Mouse (Mus musculus) hindbrain, embryonic 11.5 days (tissue): ENCODE measurements around the gene Gm20388. TPM values are rescaled to one million over a fixed set of nuclear protein-coding genes. Genes with fewer than 3 reads are reported as not detected.
A peak's percentile ranks its signal among the peaks of the same experiment; 100 is the strongest.

Source experiments
- ATAC-seq: fragments of 200-750 bp; cut with Nextera tagmentation; 2 replicates; pipeline ENCODE4 v1.8.0; 2017; ENCODE audit warnings: mild to moderate bottlenecking, moderate TSS enrichment, moderate library complexity; ENCODE audit not compliant: low FRiP score
- DNase-seq: peaks from one replicate; pipeline ENCODE4 v3.0.0-alpha.2; 2015; ENCODE audit warnings: low spot score
- H3K27ac ChIP-seq: fragments of 300-500 bp; sonication (generic); 2 replicates; pipeline ENCODE4 v1.5.1; 2014; ENCODE audit warnings: mild to moderate bottlenecking, low read depth, low read length
- H3K27me3 ChIP-seq: fragments of 300-500 bp; sonication (generic); 2 replicates; pipeline ENCODE4 v1.6.1; 2014; ENCODE audit warnings: mild to moderate bottlenecking, low read length, moderate library complexity, mixed read lengths; ENCODE audit not compliant: control insufficient read depth, insufficient read depth
- H3K36me3 ChIP-seq: fragments of 300-500 bp; sonication (generic); 2 replicates; pipeline ENCODE4 v1.6.1; 2014; ENCODE audit warnings: mild to moderate bottlenecking, low read length, moderate library complexity, mixed read lengths; ENCODE audit not compliant: control insufficient read depth, insufficient read depth
- H3K4me1 ChIP-seq: fragments of 300-500 bp; sonication (generic); replicated peaks from 2 replicates; pipeline ENCODE4 v1.6.1; 2014; ENCODE audit warnings: low read length, mixed read lengths; ENCODE audit not compliant: control insufficient read depth, insufficient read depth
- H3K4me2 ChIP-seq: fragments of 300-500 bp; sonication (generic); replicated peaks from 2 replicates; pipeline ENCODE4 v1.6.1; 2014; ENCODE audit warnings: mild to moderate bottlenecking, low read depth, low read length
- H3K4me3 ChIP-seq: fragments of 300-500 bp; sonication (generic); 2 replicates; pipeline ENCODE4 v1.5.1; 2014; ENCODE audit warnings: low read depth, low read length
- H3K9ac ChIP-seq: fragments of 300-500 bp; sonication (generic); 2 replicates; pipeline ENCODE4 v1.6.1; 2014; ENCODE audit warnings: low read depth, low read length
- H3K9me3 ChIP-seq: fragments of 300-500 bp; sonication (generic); 2 replicates; pipeline ENCODE4 v1.6.1; 2016; ENCODE audit warnings: low read length; ENCODE audit not compliant: control insufficient read depth
- WGBS: fragments of 180-500 bp; shearing (Covaris S2); extraction: QIAGEN DNeasy Blood & Tissue Kit; methylation state at CpG from one replicate; pipeline ENCODE4 v1.1.7; 2014; 5-methylcytosine and 5-hydroxymethylcytosine counted together
- polyA plus RNA-seq: library from polyadenylated mRNA; unstranded; fragments of >200 nt; fragmentation: Nextera tagmentation; extraction: Ambion mirVana; gene quantifications from 2 replicates; pipeline ENCODE4 v1.2.1, GENCODE M21; 2014

The Gm20388 gene
- polyA plus RNA-seq, 1 experiment from 2014 or later = 11.8 TPM

- Histone ChIP-seq H3K9me3 (no peaks in the 10 kb centered on the region), H3K27me3 (no peaks in the 10 kb centered on the region), H3K27ac (no peak overlapping the region), H3K4me1 (peaks cover 9% of the 10 kb centered on the region; the same call in 1 of the 2 replicates), H3K36me3 (no peaks in the 10 kb centered on the region), H3K4me2 (no peak overlapping the region), H3K4me3 (no peak overlapping the region), H3K9ac (no peak overlapping the region)
- WGBS = 80% methylated on average over 3 of the region's 3 CpGs
- no peak for ATAC-seq
- DNase-seq = no peak
These were observed 2043.3 kb downstream of the Gm20388 start for GRCm38 (mm10) chr8:121953821-121954545.

GRCm38 (mm10) chr8:121954981-121955555, 2044.4 kb downstream of the Gm20388 start:
- Histone ChIP-seq H3K36me3 (no peaks in the 10 kb centered on the region), H3K27me3 (no peaks in the 10 kb centered on the region), H3K27ac (no peak overlapping the region), H3K4me3 (no peak overlapping the region), H3K9me3 (no peaks in the 10 kb centered on the region), H3K4me2 (no peak overlapping the region), H3K9ac (no peak overlapping the region), H3K4me1 (peaks cover 9% of the 10 kb centered on the region; the same call in 1 of the 2 replicates)
- ATAC-seq (no peak), DNase-seq (no peak)
- 84% methylated on average over 10 of the region's 10 CpGs for WGBS

- Histone ChIP-seq H3K4me2 (no peak overlapping the region), H3K36me3 (no peaks in the 10 kb centered on the region), H3K9ac (no peak overlapping the region), H3K27me3 (no peaks in the 10 kb centered on the region), H3K4me1 (peaks cover 9% of the 10 kb centered on the region; the same call in 1 of the 2 replicates), H3K9me3 (no peaks in the 10 kb centered on the region), H3K27ac (no peak overlapping the region), H3K4me3 (no peak overlapping the region)
- DNase-seq (no peak), ATAC-seq (no peak)
- WGBS = 78% methylated on average over 1 of the region's 1 CpGs
These were observed 2045.3 kb downstream of the Gm20388 start for GRCm38 (mm10) chr8:121955825-121956500.

- Histone ChIP-seq H3K9me3 (no peaks in the 10 kb centered on the region), H3K27me3 (no peaks in the 10 kb centered on the region), H3K4me3 (no peak overlapping the region), H3K27ac (no peak overlapping the region), H3K9ac (no peak overlapping the region), H3K4me1 (no peaks in the 10 kb centered on the region), H3K4me2 (no peak overlapping the region), H3K36me3 (no peaks in the 10 kb centered on the region)
- WGBS = 94% methylated on average over 1 of the region's 1 CpGs
- DNase-seq = no peak
- no peak for ATAC-seq
These were observed 2047.8 kb downstream of the Gm20388 start for GRCm38 (mm10) chr8:121958395-121958794.

- Histone ChIP-seq H3K9ac (no peak overlapping the region), H3K36me3 (no peaks in the 10 kb centered on the region), H3K9me3 (no peaks in the 10 kb centered on the region), H3K4me2 (no peak overlapping the region), H3K27me3 (no peaks in the 10 kb centered on the region), H3K27ac (no peak overlapping the region), H3K4me1 (peaks cover 10% of the 10 kb centered on the region), H3K4me3 (no peak overlapping the region)
- DNase-seq (no peak), ATAC-seq (no peak)
- 79% methylated on average over 3 of the region's 3 CpGs for WGBS
These were observed 2052.3 kb downstream of the Gm20388 start for GRCm38 (mm10) chr8:121962892-121963291.

- H3K27ac ChIP-seq = no peak overlapping the region
- H3K9me3 ChIP-seq = no peaks in the 10 kb centered on the region
- no peak overlapping the region for H3K4me3 ChIP-seq
- H3K36me3 ChIP-seq = no peaks in the 10 kb centered on the region
- H3K27me3 ChIP-seq = no peaks in the 10 kb centered on the region
- ATAC-seq (no peak), DNase-seq (no peak)
- H3K9ac ChIP-seq = no peak overlapping the region
- H3K4me2 ChIP-seq = no peak overlapping the region
- H3K4me1 ChIP-seq = peaks cover 10% of the 10 kb centered on the region
- 81% methylated on average over 8 of the region's 8 CpGs for WGBS
These were observed 2054.3 kb downstream of the Gm20388 start for GRCm38 (mm10) chr8:121964716-121965512.

- no peaks in the 10 kb centered on the region for H3K36me3 ChIP-seq
- DNase-seq (no peak), ATAC-seq (no peak)
- H3K27ac ChIP-seq = no peak overlapping the region
- 65% methylated on average over 5 of the region's 5 CpGs for WGBS
- H3K27me3 ChIP-seq = no peaks in the 10 kb centered on the region
- H3K4me3 ChIP-seq = no peak overlapping the region
- no peak overlapping the region for H3K9ac ChIP-seq
- H3K9me3 ChIP-seq = no peaks in the 10 kb centered on the region
- H3K4me2 ChIP-seq = no peak overlapping the region
- H3K4me1 ChIP-seq = peaks cover 10% of the 10 kb centered on the region
These were observed 2055.5 kb downstream of the Gm20388 start for GRCm38 (mm10) chr8:121966110-121966509.

- 42% methylated on average over 7 of the region's 7 CpGs for WGBS
- Histone ChIP-seq H3K9ac (peak overlapping the region; percentile 15; the same call in 1 of the 2 replicates), H3K4me2 (no peak overlapping the region), H3K9me3 (no peaks in the 10 kb centered on the region), H3K27me3 (no peaks in the 10 kb centered on the region), H3K36me3 (no peaks in the 10 kb centered on the region), H3K4me1 (peaks cover 10% of the 10 kb centered on the region), H3K4me3 (no peak overlapping the region), H3K27ac (no peak overlapping the region)
- DNase-seq = no peak
- ATAC-seq = peak; percentile 25; the same call in 1 of the 2 replicates
These were observed 2056.2 kb downstream of the Gm20388 start for GRCm38 (mm10) chr8:121966714-121967448.
